In genomic region chr1:37579686-37580085, GRCm38 (mm10) we compare ENCODE assay signal across 24 mouse cellular contexts.
"Had no signal": no experiment of that assay in that cellular context is flagged by ENCODE, and none has a peak within 500 bp of the region (broad histone marks: within the 10 kb centered on the region; RNA-seq: fewer than 3 reads in every experiment).

No protein-coding gene starts in this region.

- H3K4me3 ChIP-seq: embryonic facial prominence, embryonic 10.5 days; embryonic facial prominence, embryonic 12.5 days; embryonic facial prominence, embryonic 13.5 days; embryonic facial prominence, embryonic 15.5 days; erythroblast, embryonic 14.5 days; forebrain, embryonic 10.5 days; forebrain, embryonic 12.5 days; forebrain, embryonic 13.5 days; forebrain, embryonic 15.5 days; gastrocnemius, adult 2 months had no signal

- H3K9ac ChIP-seq: embryonic facial prominence, embryonic 12.5 days; embryonic facial prominence, embryonic 13.5 days; embryonic facial prominence, embryonic 15.5 days; forebrain, embryonic 12.5 days; forebrain, embryonic 13.5 days; forebrain, embryonic 15.5 days; forebrain, postnatal 0 days had no signal

- H3K36me3 ChIP-seq: embryonic facial prominence, embryonic 10.5 days; embryonic facial prominence, embryonic 12.5 days; embryonic facial prominence, embryonic 13.5 days; embryonic facial prominence, embryonic 15.5 days; forebrain, embryonic 10.5 days; forebrain, embryonic 12.5 days; forebrain, embryonic 15.5 days had no signal

- H3K27ac ChIP-seq: embryonic facial prominence, embryonic 10.5 days; embryonic facial prominence, embryonic 12.5 days; embryonic facial prominence, embryonic 13.5 days; embryonic facial prominence, embryonic 15.5 days; forebrain, embryonic 10.5 days; forebrain, embryonic 12.5 days; forebrain, embryonic 13.5 days; forebrain, embryonic 15.5 days; gastrocnemius, adult 2 months had no signal

- DNase-seq: cerebellum, adult 8-10 months; cerebellum, adult 9-10 months; cerebellum, adult 9-11 months; cerebellum, postnatal 10 days; cerebellum, postnatal 14 days; cerebellum, postnatal 25 days; cerebellum, postnatal 36 days; embryo, embryonic 11 days; forebrain, postnatal 0 days; gastrocnemius, adult 2 months; gastrocnemius, postnatal 10 days; gastrocnemius, postnatal 14 days; gastrocnemius, postnatal 25 days; gastrocnemius, postnatal 36 days; heart, adult 18-20 months had no signal

- H3K27me3 ChIP-seq: embryonic facial prominence, embryonic 12.5 days; embryonic facial prominence, embryonic 13.5 days; embryonic facial prominence, embryonic 15.5 days; forebrain, embryonic 12.5 days; forebrain, embryonic 13.5 days; forebrain, embryonic 15.5 days had no signal

- H3K4me1 ChIP-seq: embryonic facial prominence, embryonic 10.5 days; embryonic facial prominence, embryonic 12.5 days; embryonic facial prominence, embryonic 15.5 days; forebrain, embryonic 10.5 days; forebrain, embryonic 12.5 days; forebrain, embryonic 13.5 days; forebrain, embryonic 15.5 days had no signal
